Mouse (Mus musculus): ENCODE data around the gene Ncoa5.

DNA sequence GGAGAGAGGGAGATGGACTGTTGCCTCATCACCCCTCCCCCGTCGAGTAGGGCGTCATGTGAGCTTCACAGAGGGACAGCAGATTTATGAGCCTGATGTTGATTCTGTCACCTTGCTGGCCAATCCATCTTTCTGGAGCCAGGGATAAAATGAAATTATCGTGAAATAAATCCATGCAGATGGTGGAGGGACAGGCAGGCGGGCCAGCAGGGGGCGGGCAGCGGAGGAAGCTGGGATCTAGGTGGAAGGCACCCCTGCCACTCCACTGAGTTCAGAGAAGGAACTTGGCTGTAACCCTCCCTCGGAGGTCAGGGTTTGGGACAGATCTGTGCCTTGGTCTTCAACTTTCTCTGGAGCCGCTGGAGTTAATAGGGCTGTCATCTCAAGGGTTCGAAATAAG lies 43.9 kb upstream of the Ncoa5 start:
- TF ChIP-seq CTCF (IDR thresholded peaks at IDR 0.05; ENCODE audit: low read depth) (peak; percentile 39), EP300 (IDR thresholded peaks at IDR 0.05; ENCODE audit: low read depth) (no peak)
